Mouse (Mus musculus): Measurements from ENCODE around the gene Dtnb. TPM values are rescaled to one million over a fixed set of nuclear protein-coding genes. Genes with fewer than 3 reads are reported as not detected.
A peak's percentile ranks its signal among the peaks of the same experiment; 100 is the strongest.

The Dtnb gene
- polyA plus RNA-seq, 1 experiment from 2014 or later = 28.7 TPM

GRCm38 (mm10) chr12:3778286-3778685 is 206.1 kb downstream of the Dtnb start:
- Histone ChIP-seq H3K4me3 (no peak overlapping the region), H3K4me1 (peaks cover 48% of the 10 kb centered on the region), H3K36me3 (peaks cover 8% of the 10 kb centered on the region), H3K27ac (no peak overlapping the region), H3K27me3 (ENCODE audit: insufficient read depth, poor library complexity, severe bottlenecking) (no peaks in the 10 kb centered on the region), H3K9me3 (no peaks in the 10 kb centered on the region)
- no peak for DNase-seq (ENCODE audit: low spot score)
- WGBS = 82% methylated on average over 6 of the region's 6 CpGs

GRCm38 (mm10) chr12:3779639-3780038 is 207.5 kb downstream of the Dtnb start:
- DNase-seq (ENCODE audit: low spot score) = no peak
- no peak overlapping the region for H3K4me3 ChIP-seq
- H3K9me3 ChIP-seq = no peaks in the 10 kb centered on the region
- 41% methylated on average over 2 of the region's 2 CpGs for WGBS
- peak overlapping the region; percentile 30 for H3K27ac ChIP-seq
- H3K36me3 ChIP-seq = peaks cover 4% of the 10 kb centered on the region; the same call in 1 of the 2 replicates
- no peaks in the 10 kb centered on the region for H3K27me3 ChIP-seq (ENCODE audit: insufficient read depth, poor library complexity, severe bottlenecking)
- peaks cover 59% of the 10 kb centered on the region for H3K4me1 ChIP-seq

GRCm38 (mm10) chr12:3780405-3780891 is 208.3 kb downstream of the Dtnb start:
- Histone ChIP-seq H3K4me1 (peaks cover 66% of the 10 kb centered on the region), H3K27me3 (ENCODE audit: insufficient read depth, poor library complexity, severe bottlenecking) (no peaks in the 10 kb centered on the region), H3K9me3 (no peaks in the 10 kb centered on the region), H3K36me3 (peaks cover 4% of the 10 kb centered on the region; the same call in 1 of the 2 replicates), H3K27ac (peak overlapping the region; percentile 90), H3K4me3 (0 out of 2 replicates have a peak overlapping the region, but pooled peaks have one; percentile 19)
- no peak for DNase-seq (ENCODE audit: low spot score)
- WGBS = 21% methylated on average over 8 of the region's 8 CpGs

GRCm38 (mm10) chr12:3780931-3781471 is 208.8 kb downstream of the Dtnb start:
- Histone ChIP-seq H3K4me3 (peak overlapping the region; percentile 27), H3K36me3 (peaks cover under 1% of the 10 kb centered on the region; the same call in 1 of the 2 replicates), H3K27me3 (ENCODE audit: insufficient read depth, poor library complexity, severe bottlenecking) (no peaks in the 10 kb centered on the region), H3K27ac (peak overlapping the region; percentile 90), H3K4me1 (peaks cover 66% of the 10 kb centered on the region), H3K9me3 (no peaks in the 10 kb centered on the region)
- DNase-seq (ENCODE audit: low spot score) = peak; percentile 84
- WGBS = 30% methylated on average over 7 of the region's 7 CpGs

- H3K4me1 ChIP-seq = peaks cover 68% of the 10 kb centered on the region
- no peaks in the 10 kb centered on the region for H3K36me3 ChIP-seq
- peak overlapping the region; percentile 90 for H3K27ac ChIP-seq
- H3K27me3 ChIP-seq (ENCODE audit: insufficient read depth, poor library complexity, severe bottlenecking) = no peaks in the 10 kb centered on the region
- WGBS = 5% methylated on average over 8 of the region's 8 CpGs
- peak overlapping the region; percentile 27; the same call in 1 of the 2 replicates for H3K4me3 ChIP-seq
- peak; percentile 96 for DNase-seq (ENCODE audit: low spot score)
- H3K9me3 ChIP-seq = no peaks in the 10 kb centered on the region
These were observed 209.3 kb downstream of the Dtnb start for GRCm38 (mm10) chr12:3781482-3781881.

- Histone ChIP-seq H3K36me3 (no peaks in the 10 kb centered on the region), H3K27ac (no peak overlapping the region), H3K27me3 (ENCODE audit: insufficient read depth, poor library complexity, severe bottlenecking) (no peaks in the 10 kb centered on the region), H3K9me3 (no peaks in the 10 kb centered on the region), H3K4me3 (no peak overlapping the region), H3K4me1 (peaks cover 85% of the 10 kb centered on the region)
- DNase-seq (ENCODE audit: low spot score) = no peak
- WGBS = 62% methylated on average over 3 of the region's 3 CpGs
These were observed 211.1 kb downstream of the Dtnb start for GRCm38 (mm10) chr12:3783196-3783825.

- Histone ChIP-seq H3K4me1 (peaks cover 79% of the 10 kb centered on the region), H3K4me3 (no peak overlapping the region), H3K9me3 (no peaks in the 10 kb centered on the region), H3K27ac (peak overlapping the region; percentile 42), H3K27me3 (ENCODE audit: insufficient read depth, poor library complexity, severe bottlenecking) (no peaks in the 10 kb centered on the region), H3K36me3 (no peaks in the 10 kb centered on the region)
- no peak for DNase-seq (ENCODE audit: low spot score)
- 84% methylated on average over 2 of the region's 2 CpGs for WGBS
These were observed 212.1 kb downstream of the Dtnb start for GRCm38 (mm10) chr12:3784258-3784657.

GRCm38 (mm10) chr12:3784729-3785128 is 212.5 kb downstream of the Dtnb start:
- peak overlapping the region; percentile 42 for H3K27ac ChIP-seq
- WGBS = 54% methylated on average over 4 of the region's 4 CpGs
- no peak for DNase-seq (ENCODE audit: low spot score)
- H3K4me1 ChIP-seq = peaks cover 74% of the 10 kb centered on the region
- H3K9me3 ChIP-seq = no peaks in the 10 kb centered on the region
- H3K4me3 ChIP-seq = no peak overlapping the region
- no peaks in the 10 kb centered on the region for H3K36me3 ChIP-seq
- no peaks in the 10 kb centered on the region for H3K27me3 ChIP-seq (ENCODE audit: insufficient read depth, poor library complexity, severe bottlenecking)

- H3K36me3 ChIP-seq = no peaks in the 10 kb centered on the region
- H3K4me3 ChIP-seq = no peak overlapping the region
- no peaks in the 10 kb centered on the region for H3K9me3 ChIP-seq
- H3K27me3 ChIP-seq (ENCODE audit: insufficient read depth, poor library complexity, severe bottlenecking) = no peaks in the 10 kb centered on the region
- WGBS = 36% methylated on average over 3 of the region's 3 CpGs
- no peak for DNase-seq (ENCODE audit: low spot score)
- H3K4me1 ChIP-seq = peaks cover 55% of the 10 kb centered on the region
- peak overlapping the region; percentile 50; the same call in 1 of the 2 replicates for H3K27ac ChIP-seq
These were observed 214.9 kb downstream of the Dtnb start for GRCm38 (mm10) chr12:3787041-3787440.

- WGBS = 11% methylated on average over 1 of the region's 1 CpGs
- peak overlapping the region; percentile 50 for H3K27ac ChIP-seq
- H3K36me3 ChIP-seq = no peaks in the 10 kb centered on the region
- H3K9me3 ChIP-seq = no peaks in the 10 kb centered on the region
- no peaks in the 10 kb centered on the region for H3K27me3 ChIP-seq (ENCODE audit: insufficient read depth, poor library complexity, severe bottlenecking)
- DNase-seq (ENCODE audit: low spot score) = no peak
- no peak overlapping the region for H3K4me3 ChIP-seq
- peaks cover 53% of the 10 kb centered on the region for H3K4me1 ChIP-seq
These were observed 215.4 kb downstream of the Dtnb start for GRCm38 (mm10) chr12:3787541-3787940.

- Histone ChIP-seq H3K4me1 (peaks cover 45% of the 10 kb centered on the region), H3K27me3 (ENCODE audit: insufficient read depth, poor library complexity, severe bottlenecking) (0 out of 2 replicates have a peak, but pooled peaks cover 7% of the 10 kb centered on the region), H3K36me3 (no peaks in the 10 kb centered on the region), H3K9me3 (no peaks in the 10 kb centered on the region), H3K4me3 (no peak overlapping the region), H3K27ac (peak overlapping the region; percentile 50; the same call in 1 of the 2 replicates)
- DNase-seq (ENCODE audit: low spot score) = no peak
- 51% methylated on average over 5 of the region's 5 CpGs for WGBS
These were observed 216.4 kb downstream of the Dtnb start for GRCm38 (mm10) chr12:3788421-3789051.

- Histone ChIP-seq H3K36me3 (no peaks in the 10 kb centered on the region), H3K9me3 (no peaks in the 10 kb centered on the region), H3K4me1 (peaks cover 36% of the 10 kb centered on the region), H3K27me3 (ENCODE audit: insufficient read depth, poor library complexity, severe bottlenecking) (0 out of 2 replicates have a peak, but pooled peaks cover 8% of the 10 kb centered on the region), H3K27ac (no peak overlapping the region), H3K4me3 (no peak overlapping the region)
- 71% methylated on average over 5 of the region's 5 CpGs for WGBS
- DNase-seq (ENCODE audit: low spot score) = no peak
These were observed 217.5 kb downstream of the Dtnb start for GRCm38 (mm10) chr12:3789626-3790185.

- H3K9me3 ChIP-seq = no peaks in the 10 kb centered on the region
- H3K4me3 ChIP-seq = peak overlapping the region; percentile 56
These were observed 219.1 kb downstream of the Dtnb start for GRCm38 (mm10) chr12:3791257-3791656.

More at GRCm38 (mm10) chr12:3791257-3791656, 219.1 kb downstream of the Dtnb start:
- peaks cover 29% of the 10 kb centered on the region for H3K4me1 ChIP-seq
- no peak for DNase-seq (ENCODE audit: low spot score)
- 52% methylated on average over 7 of the region's 7 CpGs for WGBS
- H3K36me3 ChIP-seq = no peaks in the 10 kb centered on the region
- H3K27me3 ChIP-seq (ENCODE audit: insufficient read depth, poor library complexity, severe bottlenecking) = 0 out of 2 replicates have a peak, but pooled peaks cover 8% of the 10 kb centered on the region
- H3K27ac ChIP-seq = no peak overlapping the region

Measured in heart, embryonic 10.5 days (tissue).